Mouse (Mus musculus) heart, embryonic 14.5 days (tissue): ENCODE measurements around the gene Lzts3. TPM values are rescaled to one million over a fixed set of nuclear protein-coding genes. Genes with fewer than 3 reads are reported as not detected.
A peak's percentile ranks its signal among the peaks of the same experiment; 100 is the strongest.

ENCODE experiments used
- ATAC-seq: fragments of 200-750 bp; cut with Nextera tagmentation; 2 replicates; pipeline ENCODE4 v1.8.0; 2017; ENCODE audit warnings: low read depth, moderate TSS enrichment; ENCODE audit not compliant: insufficient number of reproducible peaks, insufficient read depth, low FRiP score
- H3K27ac ChIP-seq, 2 experiments: fragments of 200-500 bp in 1 of 2; fragments of 300-500 bp in 1 of 2; sonication (generic) in 1 of 2; replicated peaks in 1 of 2; 2 replicates each; pipeline ENCODE4 v1.5.1; 2012 to 2014; ENCODE audit warnings: low read depth in 2 of 2, low read length in 2 of 2, control low read depth in 1 of 2, mild to moderate bottlenecking in 1 of 2, mixed read lengths in 1 of 2; ENCODE audit not compliant: control insufficient read depth in 1 of 2, insufficient read depth in 1 of 2
- H3K27me3 ChIP-seq: fragments of 300-500 bp; sonication (generic); 2 replicates; pipeline ENCODE4 v1.6.1; 2014; ENCODE audit warnings: mild to moderate bottlenecking, low read length, control low read depth; ENCODE audit not compliant: control insufficient read depth, insufficient read depth
- H3K36me3 ChIP-seq: fragments of 300-500 bp; sonication (generic); 2 replicates; pipeline ENCODE4 v1.6.1; 2014; ENCODE audit warnings: mild to moderate bottlenecking, control low read depth, low read length, mixed read lengths; ENCODE audit not compliant: control insufficient read depth, insufficient read depth
- H3K4me1 ChIP-seq, 2 experiments: fragments of 200-500 bp in 1 of 2; fragments of 300-500 bp in 1 of 2; sonication (generic) in 1 of 2; 2 replicates each; pipeline ENCODE4 v1.6.1; 2012 to 2014; ENCODE audit warnings: low read length in 2 of 2, control low read depth in 1 of 2, mixed read lengths in 1 of 2; ENCODE audit not compliant: control insufficient read depth in 2 of 2, insufficient read depth in 2 of 2
- H3K4me2 ChIP-seq: fragments of 300-500 bp; sonication (generic); 2 replicates; pipeline ENCODE4 v1.6.1; 2014; ENCODE audit warnings: mild to moderate bottlenecking, low read length
- H3K4me3 ChIP-seq, 2 experiments: fragments of 200-500 bp in 1 of 2; fragments of 300-500 bp in 1 of 2; sonication (generic) in 1 of 2; 2 replicates each; pipeline ENCODE4 v1.5.1; 2012 to 2014; ENCODE audit warnings: low read length in 2 of 2, mild to moderate bottlenecking in 2 of 2, control low read depth in 1 of 2, low read depth in 1 of 2, moderate library complexity in 1 of 2; ENCODE audit not compliant: control insufficient read depth in 1 of 2, insufficient read depth in 1 of 2
- H3K9ac ChIP-seq: fragments of 300-500 bp; sonication (generic); 2 replicates; pipeline ENCODE4 v1.6.1; 2014; ENCODE audit warnings: mild to moderate bottlenecking, low read length
- H3K9me3 ChIP-seq: fragments of 300-500 bp; sonication (generic); 2 replicates; pipeline ENCODE4 v1.6.1; 2016; ENCODE audit warnings: low read length, control low read depth; ENCODE audit not compliant: control insufficient read depth
- WGBS: fragments of 180-500 bp; shearing (Covaris S2); extraction: QIAGEN DNeasy Blood & Tissue Kit; methylation state at CpG from one replicate; pipeline ENCODE4 v1.1.7; 2014; 5-methylcytosine and 5-hydroxymethylcytosine counted together
- polyA plus RNA-seq: library from polyadenylated mRNA; unstranded; fragments of >200 nt; fragmentation: Nextera tagmentation; extraction: Ambion mirVana; gene quantifications from 2 replicates; pipeline ENCODE4 v1.2.1, GENCODE M21; 2014

Gene Lzts3
- polyA plus RNA-seq, 1 experiment from 2014 or later, result 0.80 TPM

GRCm38 (mm10) chr2:130664102-130664701 is 21.6 kb upstream of the Lzts3 start, which contains the start of gene Ddrgk1:
Gene Ddrgk1 (minus strand): TSS chr2:130664659.
- peak within 1 kb of the TSS; percentile 62 to 81 for H3K4me3 ChIP-seq
- peaks cover 9 to 20% of the 10 kb centered on the region in 2 experiments for H3K4me1 ChIP-seq
- H3K9ac ChIP-seq, result peak within 1 kb of the TSS; percentile 92
- H3K27ac ChIP-seq, result peak within 1 kb of the TSS; percentile 98 to 99
- under 1% methylated on average over 35 of the region's 40 CpGs for WGBS
- no peaks in the 10 kb centered on the region for H3K9me3 ChIP-seq
- H3K4me2 ChIP-seq, result peak within 1 kb of the TSS; percentile 85
- no peaks in the 10 kb centered on the region for H3K27me3 ChIP-seq
- peak; percentile 97 for ATAC-seq
- peaks cover 38% of the 10 kb centered on the region for H3K36me3 ChIP-seq

DNA sequence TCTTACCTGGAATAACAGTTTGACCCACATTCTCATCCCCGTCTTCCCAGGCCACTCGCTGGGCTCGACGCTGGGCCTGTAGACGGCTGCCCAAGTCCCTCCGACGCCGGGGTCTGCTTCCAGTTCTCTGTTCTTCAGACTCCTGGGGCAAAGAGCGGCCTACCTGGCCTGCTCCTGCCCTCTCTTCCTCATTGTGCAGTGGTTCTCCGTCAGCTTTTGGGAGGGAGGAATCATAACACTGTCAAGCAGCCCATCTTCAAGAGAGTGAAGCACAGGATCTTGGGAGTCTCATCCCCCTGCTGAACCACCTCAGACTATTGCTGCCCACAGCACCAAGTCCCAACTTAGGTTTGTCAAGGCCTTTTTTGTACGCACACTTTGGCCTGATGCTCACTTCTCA is 20.7 kb upstream of the Lzts3 start:
- no peak for ATAC-seq
- Histone ChIP-seq H3K27me3 (no peaks in the 10 kb centered on the region), H3K4me2 (peak overlapping the region; percentile 85), H3K4me1 (peaks cover 7 to 18% of the 10 kb centered on the region in 2 experiments), H3K4me3 (peak overlapping the region; percentile 62 to 81; a peak in 3 of 4 replicates), H3K9ac (peak overlapping the region; percentile 92), H3K9me3 (no peaks in the 10 kb centered on the region), H3K27ac (no peak overlapping the region; a peak in 1 of 4 replicates), H3K36me3 (peaks cover 47% of the 10 kb centered on the region)
- 88% methylated on average over 11 of the region's 11 CpGs for WGBS

DNA sequence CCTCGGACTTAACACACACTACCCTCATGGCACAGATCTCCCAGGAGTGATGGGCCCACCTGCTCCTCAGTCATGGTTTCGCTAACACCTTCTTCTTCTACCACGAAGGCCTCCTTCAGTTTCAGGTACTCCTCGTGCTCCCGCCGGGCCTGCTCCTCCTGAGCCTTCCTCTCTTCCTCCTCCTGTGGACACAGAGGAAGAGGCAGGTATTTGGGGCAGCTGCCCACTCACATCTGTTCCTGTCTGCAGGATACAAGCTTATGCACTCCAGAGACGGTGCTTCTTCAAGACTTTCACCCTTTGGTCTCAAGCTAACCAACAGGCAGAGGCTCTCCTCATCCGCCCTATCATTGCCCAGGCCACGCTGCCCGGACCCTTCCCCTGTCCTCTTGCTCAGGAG is 15.9 kb upstream of the Lzts3 start:
- H3K36me3 ChIP-seq, result peaks cover 94% of the 10 kb centered on the region

DNA sequence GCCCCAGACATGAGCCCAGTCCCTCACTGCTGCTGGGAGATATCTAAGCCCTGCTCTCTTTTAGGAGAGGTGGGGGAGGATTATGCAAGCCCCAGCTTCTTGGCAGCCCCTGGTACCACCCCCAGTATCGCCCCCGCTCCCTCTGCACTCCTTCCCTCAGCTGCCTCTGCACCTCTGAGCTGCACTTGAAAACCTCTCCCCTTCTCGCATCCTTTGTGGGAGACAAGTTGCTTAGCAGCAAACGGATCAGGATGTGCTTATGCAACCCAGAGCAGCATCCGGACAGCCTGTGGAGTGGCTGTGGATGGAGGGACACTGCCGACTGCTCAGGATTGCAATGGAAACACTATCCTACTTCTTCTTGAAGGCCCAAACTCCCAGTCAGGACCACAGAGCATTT is 14.9 kb upstream of the Lzts3 start:
- Histone ChIP-seq H3K9me3 (no peaks in the 10 kb centered on the region), H3K27ac (no peak overlapping the region), H3K4me3 (no peak overlapping the region), H3K4me2 (no peak overlapping the region), H3K36me3 (peaks cover 93% of the 10 kb centered on the region), H3K4me1 (no peaks in the 10 kb centered on the region), H3K27me3 (no peaks in the 10 kb centered on the region), H3K9ac (no peak overlapping the region)
- no peak for ATAC-seq
- WGBS, result 80% methylated on average over 6 of the region's 6 CpGs

More for the DNA sequence above, 15.9 kb upstream of the Lzts3 start:
- Histone ChIP-seq H3K9ac (no peak overlapping the region), H3K4me1 (peaks cover 3 to 7% of the 10 kb centered on the region in 2 experiments), H3K27ac (no peak overlapping the region), H3K9me3 (no peaks in the 10 kb centered on the region), H3K27me3 (no peaks in the 10 kb centered on the region), H3K4me2 (no peak overlapping the region), H3K4me3 (no peak overlapping the region)
- whole genome bisulfite sequencing, result 96% methylated on average over 10 of the region's 10 CpGs
- no peak for ATAC-seq

GRCm38 (mm10) chr2:130656536-130656935 is 13.9 kb upstream of the Lzts3 start:
- ATAC-seq, result no peak
- H3K4me3 ChIP-seq, result no peak overlapping the region
- H3K27ac ChIP-seq, result no peak overlapping the region
- no peaks in the 10 kb centered on the region for H3K9me3 ChIP-seq
- WGBS, result 88% methylated on average over 9 of the region's 9 CpGs
- no peak overlapping the region for H3K9ac ChIP-seq
- H3K27me3 ChIP-seq, result no peaks in the 10 kb centered on the region
- H3K4me1 ChIP-seq, result no peaks in the 10 kb centered on the region
- peaks cover 91% of the 10 kb centered on the region for H3K36me3 ChIP-seq
- H3K4me2 ChIP-seq, result no peak overlapping the region

- H3K36me3 ChIP-seq, result peaks cover 87% of the 10 kb centered on the region
- H3K4me2 ChIP-seq, result no peak overlapping the region
- H3K4me1 ChIP-seq, result no peaks in the 10 kb centered on the region
- H3K4me3 ChIP-seq, result no peak overlapping the region
- ATAC-seq, result no peak
- no peaks in the 10 kb centered on the region for H3K27me3 ChIP-seq
- no peak overlapping the region for H3K27ac ChIP-seq
- no peaks in the 10 kb centered on the region for H3K9me3 ChIP-seq
- no peak overlapping the region for H3K9ac ChIP-seq
- 88% methylated on average over 6 of the region's 6 CpGs for WGBS
These were observed 13.2 kb upstream of the Lzts3 start for GRCm38 (mm10) chr2:130655660-130656339.

- 67% methylated on average over 1 of the region's 1 CpGs for WGBS
- Histone ChIP-seq H3K4me3 (no peak overlapping the region), H3K4me2 (no peak overlapping the region), H3K27ac (no peak overlapping the region), H3K27me3 (no peaks in the 10 kb centered on the region), H3K4me1 (no peaks in the 10 kb centered on the region), H3K9me3 (no peaks in the 10 kb centered on the region), H3K9ac (no peak overlapping the region), H3K36me3 (peaks cover 76% of the 10 kb centered on the region)
- no peak for ATAC-seq
These were observed 11.2 kb upstream of the Lzts3 start for GRCm38 (mm10) chr2:130653760-130654159.
